Mouse (Mus musculus): ENCODE results near the gene Ethe1.
A peak's percentile ranks its signal among the peaks of the same experiment; 100 is the strongest.
"Not testable (repeated sequence)": the region's sequence is repeated elsewhere in the genome, so short reads cannot be mapped to it uniquely, and the experiment has no call there.

Gene Ethe1

DNA sequence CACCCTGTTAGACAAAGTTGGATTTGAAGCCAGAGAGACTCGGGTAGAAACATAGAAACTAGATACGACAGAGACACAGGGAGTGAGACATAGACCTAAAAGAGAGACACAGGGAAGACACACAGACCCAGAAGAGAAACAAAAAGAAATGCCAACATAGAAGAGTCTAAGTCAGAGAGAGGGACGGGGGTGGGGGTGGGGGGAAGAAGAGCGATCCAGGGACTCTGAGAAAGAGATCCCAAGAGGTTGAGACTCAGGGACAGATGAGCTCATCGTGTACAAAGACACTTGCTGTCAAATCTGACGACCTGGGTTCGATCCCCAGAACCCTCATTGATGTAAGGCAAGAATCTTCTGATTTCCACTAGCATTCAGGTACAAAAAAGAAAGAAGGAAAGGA is 24.4 kb downstream of the Ethe1 start:
- DNase-seq (ENCODE audit: low spot score in 2 of 2): no peak

DNA sequence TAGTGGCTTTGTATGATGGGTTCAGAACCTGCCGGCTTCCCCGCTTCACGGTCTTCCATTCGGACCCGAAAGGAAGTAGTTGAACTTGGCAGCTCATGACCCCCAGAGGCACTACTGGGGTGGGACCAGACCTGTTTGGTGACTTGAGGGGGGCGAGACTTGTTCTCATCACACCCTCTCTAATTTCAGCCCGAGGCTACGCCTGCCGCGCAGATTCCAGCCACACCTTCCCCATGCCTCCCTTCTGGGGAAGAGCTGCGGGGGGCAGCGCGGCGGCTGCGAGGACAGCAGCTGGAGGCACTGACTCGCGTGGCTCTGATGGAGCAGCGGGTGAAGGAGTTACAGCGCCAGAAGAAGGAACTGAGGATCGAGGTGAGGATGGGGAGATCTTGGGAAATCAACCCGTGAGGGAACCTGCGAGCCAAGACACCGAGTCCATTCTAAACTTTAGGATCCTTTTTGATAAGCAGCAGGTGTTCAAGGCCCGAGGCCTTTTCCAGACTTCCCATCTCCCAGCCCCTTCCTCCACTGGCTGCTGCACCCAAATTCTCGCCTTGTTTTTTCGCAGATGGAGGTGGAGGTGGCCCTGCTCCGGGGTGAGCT is 25.1 kb downstream of the Ethe1 start:
- no peak for DNase-seq (ENCODE audit: low spot score in 2 of 2)

- no peak for DNase-seq (ENCODE audit: low spot score in 2 of 2)
Measured at GRCm38 (mm10) chr7:24614816-24615215, 27.5 kb downstream of the Ethe1 start.

DNA sequence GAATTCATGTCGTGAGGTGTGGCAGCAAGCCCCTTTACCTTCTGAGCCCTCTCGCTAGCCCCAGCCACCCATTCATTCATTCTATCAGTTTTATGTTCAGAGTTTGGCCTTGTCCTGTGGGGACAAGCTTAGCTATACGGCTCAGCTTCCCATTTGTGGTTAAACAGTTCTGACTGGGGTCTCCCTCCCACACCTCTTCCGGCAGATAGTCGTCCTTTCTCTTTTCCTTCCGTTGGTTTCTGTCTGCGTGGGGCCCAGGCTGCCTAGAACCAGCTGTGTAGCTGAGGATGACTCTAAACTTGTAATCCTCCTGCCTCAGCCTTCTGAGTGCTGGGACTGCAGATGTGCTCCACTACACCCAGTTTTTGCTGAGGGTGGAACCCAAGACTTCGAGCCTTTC is 30.4 kb downstream of the Ethe1 start:
- DNase-seq (ENCODE audit: low spot score in 2 of 2): no peak

- DNase-seq (ENCODE audit: low spot score in 2 of 2): not testable (repeated sequence)
Measured at GRCm38 (mm10) chr7:24618374-24618773, 31.0 kb downstream of the Ethe1 start.

DNA sequence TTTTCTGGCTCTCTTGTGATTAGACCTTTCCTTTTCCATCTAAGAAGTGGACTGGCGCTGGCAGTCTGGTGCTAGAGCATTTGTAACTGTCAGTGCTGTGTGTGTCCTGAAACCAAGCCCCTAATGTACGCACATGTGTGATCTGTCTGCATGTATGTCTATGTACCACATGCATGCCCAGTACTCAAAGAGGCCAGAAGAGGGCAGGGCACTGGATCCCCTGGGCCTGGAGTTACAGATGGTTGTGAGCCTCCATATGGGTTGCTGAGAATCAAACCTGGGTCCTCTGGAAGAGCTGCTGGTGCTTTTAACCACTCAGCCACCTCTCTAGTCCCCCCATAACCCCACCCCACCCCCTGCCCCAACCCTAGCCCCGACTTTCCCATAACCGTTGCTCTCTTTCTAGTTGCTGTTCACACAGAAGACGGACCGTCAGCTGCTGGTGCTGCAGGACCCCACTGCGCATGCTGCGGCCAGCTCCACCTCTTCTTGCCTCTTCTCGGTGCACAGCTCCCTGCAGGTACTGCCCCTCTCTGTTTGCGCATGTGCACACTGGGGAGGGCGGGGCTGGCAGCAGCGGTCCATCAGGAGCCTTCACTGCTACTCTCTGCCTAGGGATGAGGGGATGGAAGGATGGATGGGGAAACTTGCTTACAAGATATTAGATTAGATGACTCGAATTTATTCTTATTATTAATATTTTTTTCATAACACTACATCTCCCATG is 32.5 kb downstream of the Ethe1 start:
- DNase-seq (ENCODE audit: low spot score in 2 of 2): no peak

- no peak for DNase-seq (ENCODE audit: low spot score in 2 of 2)
Measured at GRCm38 (mm10) chr7:24621193-24621592, 33.9 kb downstream of the Ethe1 start.

GRCm38 (mm10) chr7:24622967-24623366 is 35.6 kb downstream of the Ethe1 start:
- no peak for DNase-seq (ENCODE audit: low spot score in 2 of 2)

DNA sequence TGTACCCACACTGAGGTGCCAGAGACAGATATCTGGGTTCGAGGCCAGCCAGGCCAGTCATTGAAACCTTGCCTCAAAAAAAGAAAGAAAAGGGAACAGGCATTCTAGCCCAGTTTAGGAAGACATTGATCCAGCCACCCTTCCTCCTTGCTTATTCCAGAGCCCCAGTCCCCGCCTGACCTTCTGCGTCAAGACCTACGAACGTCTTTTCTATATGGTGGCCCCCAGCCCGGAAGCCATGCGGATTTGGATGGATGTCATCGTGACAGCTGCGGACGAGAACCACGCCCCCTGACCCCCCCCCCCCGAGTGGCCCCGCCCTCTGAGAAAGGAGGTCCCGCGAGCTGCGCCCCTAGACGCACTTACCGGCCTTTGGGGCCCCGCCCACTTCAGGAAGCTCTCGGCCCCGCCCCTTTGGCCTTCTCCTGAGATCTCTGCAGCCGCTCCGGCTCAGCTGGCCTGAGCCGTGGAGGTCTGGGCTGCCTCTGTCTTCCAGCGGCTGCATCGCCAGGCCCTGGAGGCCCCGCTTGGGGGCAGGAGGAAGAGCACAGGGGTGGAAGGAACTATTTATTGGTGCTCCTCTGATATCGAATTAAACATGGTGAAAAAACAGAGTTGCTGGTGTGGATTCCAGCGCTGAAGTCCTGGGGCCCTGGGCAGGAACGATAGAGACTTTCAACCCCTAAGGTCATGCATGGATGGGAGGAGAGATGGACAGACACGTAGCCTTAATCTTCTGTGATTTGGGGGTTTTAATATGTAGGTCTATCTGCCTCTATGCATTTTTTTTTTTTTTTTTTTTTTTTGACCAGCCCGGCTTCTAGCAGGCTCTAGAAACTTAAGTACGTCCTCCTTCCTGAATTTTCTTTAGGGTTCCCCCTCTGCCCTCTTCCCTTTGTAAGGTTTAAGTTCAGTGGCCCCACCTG is 41.6 kb downstream of the Ethe1 start:
- peak; percentile 75 to 80 for DNase-seq (ENCODE audit: low spot score in 2 of 2)

DNA sequence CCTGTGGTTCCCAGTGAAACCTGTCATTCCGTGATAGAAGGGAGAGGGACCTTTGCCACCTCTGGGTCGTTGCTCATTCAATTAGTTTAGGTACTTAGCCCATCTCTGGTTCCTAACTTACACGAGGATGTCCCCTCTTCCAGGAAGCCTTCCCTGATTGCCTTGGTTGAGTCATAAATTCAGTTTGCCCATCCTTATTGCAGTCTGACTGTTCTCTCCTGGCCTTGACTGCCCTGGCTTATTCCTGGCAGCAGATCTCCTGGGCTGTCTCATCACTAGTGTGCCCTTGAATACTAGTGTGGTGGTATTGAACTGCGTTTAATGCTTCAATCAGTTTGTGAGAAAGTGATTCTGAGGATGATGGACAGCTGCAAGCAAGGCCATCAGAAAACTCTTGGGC is 42.3 kb downstream of the Ethe1 start:
- no peak for DNase-seq (ENCODE audit: low spot score in 2 of 2)

GRCm38 (mm10) chr7:24630116-24630880 is 43.0 kb downstream of the Ethe1 start:
- DNase-seq (ENCODE audit: low spot score in 2 of 2): no peak

DNA sequence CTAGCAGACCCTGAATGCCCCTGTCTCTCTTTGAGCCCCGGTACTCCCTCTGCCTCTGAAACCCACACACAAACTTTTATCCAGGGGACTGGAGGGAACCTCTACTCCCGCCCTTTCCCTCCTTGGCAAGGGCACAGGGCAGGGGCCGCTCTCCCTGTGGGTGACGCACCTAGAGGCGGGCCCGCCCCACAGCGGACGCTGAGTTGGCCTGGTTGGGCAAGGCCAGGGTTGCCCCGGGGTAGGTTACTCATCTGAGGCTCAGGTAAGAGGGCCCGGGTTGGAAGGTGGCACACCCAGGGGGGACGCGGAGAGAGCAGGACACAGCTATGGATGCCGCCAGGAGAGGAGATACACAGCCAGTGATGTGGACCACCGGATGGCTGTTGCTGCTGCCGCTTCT is 48.9 kb downstream of the Ethe1 start, which contains the start of gene Lypd3:
Gene Lypd3 (plus strand): TSS at position 287 of the 400 bp plus-strand sequence.
- no peak for DNase-seq (ENCODE audit: low spot score in 2 of 2)

DNA sequence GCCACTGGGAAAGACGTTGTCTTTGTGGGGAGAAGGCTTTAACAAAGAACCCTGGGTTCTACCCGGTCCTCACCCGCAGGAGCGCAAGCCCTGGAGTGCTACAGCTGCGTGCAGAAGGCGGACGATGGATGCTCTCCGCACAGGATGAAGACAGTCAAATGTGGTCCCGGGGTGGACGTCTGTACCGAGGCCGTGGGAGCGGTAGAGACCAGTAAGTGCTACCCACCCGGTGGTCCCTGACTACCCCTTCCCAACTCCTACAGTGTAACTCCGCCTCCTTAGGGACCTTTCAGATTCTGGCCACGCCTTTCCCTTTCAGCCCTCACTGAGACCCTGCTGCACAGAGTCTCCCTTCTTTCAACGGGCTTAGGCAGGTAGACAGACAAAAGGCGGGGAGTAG is 49.7 kb downstream of the Ethe1 start:
- no peak for DNase-seq (ENCODE audit: low spot score in 2 of 2)

DNA sequence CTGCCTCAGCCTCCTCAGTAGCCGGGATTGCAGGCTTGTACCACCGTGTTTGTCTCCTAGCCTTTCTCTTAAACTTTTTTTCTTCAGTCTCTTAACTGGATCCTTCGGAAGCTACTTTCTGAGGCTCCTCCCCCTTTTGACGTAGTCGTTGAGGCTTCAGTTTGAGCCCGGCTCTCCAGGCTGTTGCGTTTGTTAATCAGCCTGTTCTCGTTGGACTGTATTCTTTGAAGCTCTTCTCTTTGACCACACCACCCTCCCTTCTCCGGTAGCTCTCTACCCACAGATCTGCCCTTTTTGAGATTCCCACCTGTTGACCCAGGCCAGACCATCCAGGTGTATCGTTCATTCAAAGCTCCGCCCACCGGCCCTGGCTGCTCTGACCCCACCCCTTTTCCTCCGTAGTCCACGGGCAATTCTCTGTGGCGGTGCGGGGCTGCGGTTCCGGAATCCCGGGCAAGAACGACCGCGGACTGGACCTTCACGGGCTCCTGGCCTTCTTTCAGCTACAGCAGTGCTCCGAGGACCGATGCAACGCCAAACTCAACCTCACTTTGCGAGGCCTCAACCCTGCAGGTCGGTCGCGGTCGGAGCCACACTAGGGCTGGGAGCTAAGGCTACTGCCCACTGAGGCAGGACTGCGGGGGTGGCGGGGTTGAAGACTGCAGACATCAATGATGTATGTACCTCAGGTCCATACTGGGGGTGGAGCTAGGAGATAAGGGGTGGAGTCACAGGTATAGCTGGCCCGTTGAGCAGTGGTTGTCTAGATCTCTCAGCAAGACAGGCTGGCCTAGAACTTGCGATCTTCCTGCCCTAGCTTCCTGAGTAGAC is 50.9 kb downstream of the Ethe1 start:
- DNase-seq (ENCODE audit: low spot score in 2 of 2): no peak

- DNase-seq (ENCODE audit: low spot score in 2 of 2): no peak
Measured at GRCm38 (mm10) chr7:24640450-24640849, 53.1 kb downstream of the Ethe1 start.

- peak; percentile 52 to 75 for DNase-seq (ENCODE audit: low spot score in 2 of 2)
Measured at GRCm38 (mm10) chr7:24642491-24642890, 55.1 kb downstream of the Ethe1 start.

GRCm38 (mm10) chr7:24644492-24644891 is 57.1 kb downstream of the Ethe1 start:
- DNase-seq (ENCODE audit: low spot score in 2 of 2): no peak

DNA sequence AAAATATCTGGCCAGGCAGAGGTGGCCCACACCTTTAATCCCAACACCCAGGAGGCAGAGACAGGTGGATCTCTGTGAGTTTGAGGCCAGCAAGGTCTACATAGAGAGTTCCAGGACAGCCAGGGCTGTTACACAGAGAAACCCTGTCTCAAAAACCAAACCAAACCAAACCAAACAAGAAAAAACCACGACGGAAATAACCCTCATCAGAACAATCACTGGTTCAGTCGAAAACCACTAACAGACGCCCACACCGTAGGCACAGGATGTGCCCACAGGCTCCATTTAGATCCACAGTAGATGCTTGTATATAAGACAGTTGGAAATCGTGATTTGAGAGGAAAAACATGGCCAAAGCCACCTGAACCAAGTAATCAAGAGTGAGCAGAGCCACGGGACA is 57.7 kb downstream of the Ethe1 start:
- no peak for DNase-seq (ENCODE audit: low spot score in 2 of 2)

- DNase-seq (ENCODE audit: low spot score in 2 of 2): no peak
Measured at GRCm38 (mm10) chr7:24646486-24646885, 59.1 kb downstream of the Ethe1 start.

DNA sequence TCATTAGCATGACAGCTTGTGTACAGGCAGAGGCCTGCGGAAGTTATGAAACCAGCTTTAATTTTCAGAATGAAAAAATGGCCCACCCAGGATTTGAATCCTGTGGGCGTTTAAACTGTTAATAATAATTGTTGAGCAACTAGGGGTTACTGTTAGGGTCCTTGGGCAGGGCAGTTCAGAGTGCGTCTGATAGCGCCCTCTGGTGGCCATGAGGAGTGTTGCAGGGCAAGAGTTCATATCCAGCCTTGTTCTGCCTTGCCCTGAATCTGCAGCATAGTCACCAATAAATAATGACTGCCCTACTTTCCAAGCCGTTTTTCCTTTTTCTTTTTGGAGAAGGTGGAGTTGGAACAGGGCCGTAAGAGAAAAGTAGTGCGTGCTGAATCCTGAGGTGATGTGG is 66.3 kb downstream of the Ethe1 start:
- DNase-seq (ENCODE audit: low spot score in 2 of 2): peak; percentile 45 to 63

All from thymus, postnatal 10 days (tissue).